Mouse (Mus musculus) ES-Bruce4 (cell line): ENCODE results near the gene Rasa2.

Source experiments
- CTCF ChIP-seq: IDR thresholded peaks from one replicate; pipeline ENCODE4 v1.8.1; 2011; ENCODE audit warnings: low read depth, low read length
- POLR2A ChIP-seq: IDR thresholded peaks from one replicate; pipeline ENCODE4 v1.8.1; 2011; ENCODE audit warnings: low read length; ENCODE audit not compliant: insufficient read depth

DNA sequence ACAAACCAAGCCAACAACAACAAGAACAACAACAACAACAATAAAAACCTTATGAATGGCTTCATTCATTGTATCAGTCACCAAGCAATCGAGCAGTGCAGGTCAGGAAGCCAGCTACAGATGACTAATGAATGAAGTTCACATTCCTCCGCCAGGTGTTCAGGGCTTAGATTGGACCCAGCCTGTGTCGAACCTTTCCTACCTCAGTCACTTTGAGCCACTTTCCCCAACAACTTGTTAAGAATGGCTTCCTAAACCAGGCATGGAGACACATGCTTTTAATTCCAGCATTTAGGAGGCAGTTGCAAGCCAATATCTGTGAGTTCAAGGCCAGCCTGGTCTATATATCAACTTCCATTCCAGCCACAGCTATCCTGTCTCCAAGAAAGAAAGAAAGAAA lies 4.5 kb upstream of the Rasa2 start:
- no peak for TF ChIP-seq POLR2A
- no peak for TF ChIP-seq CTCF
